Mouse (Mus musculus): ENCODE measurements around the gene Scrn1. TPM values are rescaled to one million over a fixed set of nuclear protein-coding genes. Genes with fewer than 3 reads are reported as not detected.

Gene Scrn1
- polyA plus RNA-seq, 1 experiment from 2014 or later = 104 TPM

DNA sequence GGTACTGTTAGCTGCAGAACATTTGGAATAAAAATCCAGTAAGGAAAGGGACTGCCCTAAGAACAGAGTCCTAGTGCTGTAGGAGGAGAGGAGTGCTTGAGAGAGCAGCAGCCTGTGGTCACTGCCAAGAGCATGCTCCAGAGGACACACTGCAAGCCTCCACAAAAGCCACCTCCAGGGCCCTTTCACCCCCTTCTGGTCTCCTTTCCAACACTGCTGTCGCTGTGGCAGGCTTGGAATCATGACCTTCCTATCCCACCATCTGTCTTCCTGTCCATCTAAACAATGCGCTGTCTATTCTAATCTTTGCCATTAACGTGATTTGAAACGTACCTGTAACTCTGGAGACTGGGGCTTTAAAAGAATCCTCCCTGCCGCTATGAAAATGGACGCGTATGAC is 7.8 kb downstream of the Scrn1 start:
- H3K36me3 ChIP-seq (ENCODE audit: control insufficient read depth, insufficient read depth, low read length) = no peaks in the 10 kb centered on the region
- H3K27me3 ChIP-seq (ENCODE audit: control insufficient read depth, insufficient read depth, low read length) = no peaks in the 10 kb centered on the region
- no peak overlapping the region for H3K9ac ChIP-seq (replicated peaks; ENCODE audit: low read length)
- H3K4me2 ChIP-seq (ENCODE audit: low read length) = no peak overlapping the region
- no peak overlapping the region for H3K4me3 ChIP-seq (replicated peaks; ENCODE audit: low read depth, low read length)
- 55% methylated on average over 7 of the region's 7 CpGs for WGBS
- H3K27ac ChIP-seq (replicated peaks; ENCODE audit: low read depth, low read length) = no peak overlapping the region
- ATAC-seq (ENCODE audit: low FRiP score, low TSS enrichment) (no peak), DNase-seq (no peak)
- no peaks in the 10 kb centered on the region for H3K9me3 ChIP-seq (ENCODE audit: control insufficient read depth, low read length)
- peaks cover 42% of the 10 kb centered on the region for H3K4me1 ChIP-seq (ENCODE audit: control insufficient read depth, insufficient read depth, low read length)

DNA sequence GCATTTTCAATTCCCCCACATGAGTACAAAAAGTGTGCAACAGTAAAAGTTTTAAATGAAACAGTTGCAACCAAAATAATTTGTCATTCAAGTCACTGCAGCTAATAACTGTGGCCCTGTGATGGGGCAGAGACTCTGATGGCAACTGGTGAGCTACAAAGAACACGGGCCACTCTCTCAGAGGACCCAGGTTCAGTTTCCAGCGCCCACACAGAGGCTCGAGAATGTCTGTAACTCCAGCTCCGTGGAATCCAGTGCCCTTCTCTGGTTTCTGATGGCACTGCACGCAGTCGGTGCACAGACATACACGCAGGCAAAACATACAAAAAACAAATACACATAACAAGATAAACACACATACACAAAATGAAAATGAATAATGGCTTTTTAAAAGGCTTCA is 8.6 kb downstream of the Scrn1 start:
- no peak for ATAC-seq (ENCODE audit: low FRiP score, low TSS enrichment)
- H3K27ac ChIP-seq (replicated peaks; ENCODE audit: low read depth, low read length) = no peak overlapping the region
- DNase-seq = no peak
- H3K36me3 ChIP-seq (ENCODE audit: control insufficient read depth, insufficient read depth, low read length) = no peaks in the 10 kb centered on the region
- H3K4me2 ChIP-seq (ENCODE audit: low read length) = no peak overlapping the region
- whole genome bisulfite sequencing = 98% methylated on average over 7 of the region's 7 CpGs
- H3K4me1 ChIP-seq (ENCODE audit: control insufficient read depth, insufficient read depth, low read length) = peaks cover 43% of the 10 kb centered on the region
- no peak overlapping the region for H3K9ac ChIP-seq (replicated peaks; ENCODE audit: low read length)
- H3K9me3 ChIP-seq (ENCODE audit: control insufficient read depth, low read length) = no peaks in the 10 kb centered on the region
- H3K27me3 ChIP-seq (ENCODE audit: control insufficient read depth, insufficient read depth, low read length) = no peaks in the 10 kb centered on the region
- H3K4me3 ChIP-seq (replicated peaks; ENCODE audit: low read depth, low read length) = no peak overlapping the region

DNA sequence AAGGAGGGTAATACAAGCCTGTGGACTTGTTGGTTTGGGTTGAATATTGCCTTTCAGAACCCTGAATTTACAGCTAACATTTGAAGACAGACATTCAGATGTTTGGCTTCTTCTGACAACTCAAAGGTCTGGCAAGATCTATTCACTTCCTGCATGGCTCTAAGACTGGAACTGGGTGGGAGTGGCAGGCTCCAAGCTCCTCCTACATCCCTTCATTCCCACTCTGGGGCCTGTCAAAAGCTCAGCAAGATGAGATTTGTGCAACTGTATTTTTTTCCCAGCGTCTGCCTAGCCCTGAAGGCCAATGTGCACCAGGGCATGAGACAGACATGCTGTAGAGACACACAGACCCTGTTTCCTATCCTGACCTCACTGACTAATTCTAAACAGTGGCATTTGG is 10.5 kb downstream of the Scrn1 start:
- DNase-seq = no peak
- Histone ChIP-seq H3K9me3 (ENCODE audit: control insufficient read depth, low read length) (no peaks in the 10 kb centered on the region), H3K27ac (replicated peaks; ENCODE audit: low read depth, low read length) (peak overlapping the region; percentile 70; the same call in 1 of the 2 replicates), H3K4me1 (ENCODE audit: control insufficient read depth, insufficient read depth, low read length) (peaks cover 48% of the 10 kb centered on the region), H3K4me3 (replicated peaks; ENCODE audit: low read depth, low read length) (no peak overlapping the region), H3K36me3 (ENCODE audit: control insufficient read depth, insufficient read depth, low read length) (no peaks in the 10 kb centered on the region), H3K27me3 (ENCODE audit: control insufficient read depth, insufficient read depth, low read length) (no peaks in the 10 kb centered on the region), H3K9ac (replicated peaks; ENCODE audit: low read length) (no peak overlapping the region), H3K4me2 (ENCODE audit: low read length) (no peak overlapping the region)
- WGBS = 41% methylated on average over 1 of the region's 1 CpGs
- no peak for ATAC-seq (ENCODE audit: low FRiP score, low TSS enrichment)

DNA sequence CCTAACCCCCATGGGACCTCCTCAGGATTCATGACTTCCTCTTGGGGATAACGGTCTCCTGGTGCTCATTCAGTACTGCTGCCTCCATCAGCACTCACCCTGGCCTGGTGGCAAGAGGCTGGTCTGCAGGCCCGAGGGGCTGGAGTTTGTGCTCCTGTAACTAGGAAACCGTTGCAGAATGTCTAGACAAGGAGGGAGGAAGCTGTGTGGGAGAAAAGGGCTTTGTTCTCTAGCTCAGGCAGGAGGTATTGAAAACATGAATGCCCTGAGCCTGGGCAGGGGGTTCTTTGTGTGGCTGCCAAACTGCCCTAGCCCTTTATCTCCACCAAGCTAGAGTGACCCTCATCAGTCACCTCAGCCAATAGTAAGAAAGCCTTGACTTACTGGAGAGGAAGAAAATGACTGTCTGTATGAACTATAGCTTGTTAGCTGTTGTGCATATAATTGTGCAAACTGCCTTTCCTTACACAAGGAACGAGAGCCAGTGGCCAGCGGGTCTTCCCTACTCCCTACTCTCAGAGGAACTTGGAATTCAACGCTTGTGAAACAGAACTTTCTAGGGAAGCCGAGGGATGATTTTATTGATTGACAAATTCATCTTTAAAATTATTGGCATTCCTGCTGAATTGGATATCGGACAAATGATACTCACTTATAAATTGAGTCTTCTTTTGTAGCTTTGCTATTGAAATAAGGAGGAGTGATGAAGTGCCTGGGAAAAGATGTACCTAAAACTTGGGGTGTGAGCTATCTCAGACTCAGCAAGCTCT is 11.8 kb downstream of the Scrn1 start:
- no peaks in the 10 kb centered on the region for H3K27me3 ChIP-seq (ENCODE audit: control insufficient read depth, insufficient read depth, low read length)
- H3K36me3 ChIP-seq (ENCODE audit: control insufficient read depth, insufficient read depth, low read length) = no peaks in the 10 kb centered on the region
- H3K4me1 ChIP-seq (ENCODE audit: control insufficient read depth, insufficient read depth, low read length) = peaks cover 50% of the 10 kb centered on the region
- ATAC-seq (ENCODE audit: low FRiP score, low TSS enrichment) (peak; percentile 73), DNase-seq (peak; percentile 81)
- H3K4me2 ChIP-seq (ENCODE audit: low read length) = no peak overlapping the region
- H3K9ac ChIP-seq (replicated peaks; ENCODE audit: low read length) = no peak overlapping the region
- H3K9me3 ChIP-seq (ENCODE audit: control insufficient read depth, low read length) = no peaks in the 10 kb centered on the region
- H3K27ac ChIP-seq (replicated peaks; ENCODE audit: low read depth, low read length) = peak overlapping the region; percentile 70
- WGBS = 5% methylated on average over 8 of the region's 8 CpGs
- H3K4me3 ChIP-seq (replicated peaks; ENCODE audit: low read depth, low read length) = no peak overlapping the region

DNA sequence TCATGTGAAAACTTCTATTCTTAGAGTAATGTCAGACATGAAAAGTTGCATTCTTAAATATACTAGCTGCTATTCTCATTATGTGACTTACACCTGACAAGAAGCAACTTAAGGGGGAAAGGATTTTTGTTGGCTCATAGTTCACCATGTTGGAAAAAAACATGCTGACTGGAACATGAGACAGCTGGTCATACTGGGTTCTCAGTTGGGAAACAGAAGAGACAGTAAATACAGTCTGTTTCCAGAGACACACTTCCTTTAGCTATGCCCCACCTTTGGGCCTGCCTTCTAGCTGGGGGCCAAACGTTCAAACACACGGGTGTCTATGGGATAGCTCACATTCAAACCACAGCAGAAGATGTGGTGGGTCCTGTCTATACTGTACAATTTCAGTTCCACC is 12.7 kb downstream of the Scrn1 start:
- 55% methylated on average over 2 of the region's 2 CpGs for WGBS
- Histone ChIP-seq H3K27me3 (ENCODE audit: control insufficient read depth, insufficient read depth, low read length) (no peaks in the 10 kb centered on the region), H3K36me3 (ENCODE audit: control insufficient read depth, insufficient read depth, low read length) (no peaks in the 10 kb centered on the region), H3K4me1 (ENCODE audit: control insufficient read depth, insufficient read depth, low read length) (peaks cover 59% of the 10 kb centered on the region), H3K4me3 (replicated peaks; ENCODE audit: low read depth, low read length) (no peak overlapping the region), H3K9me3 (ENCODE audit: control insufficient read depth, low read length) (no peaks in the 10 kb centered on the region), H3K9ac (replicated peaks; ENCODE audit: low read length) (no peak overlapping the region), H3K27ac (replicated peaks; ENCODE audit: low read depth, low read length) (peak overlapping the region; percentile 70), H3K4me2 (ENCODE audit: low read length) (no peak overlapping the region)
- DNase-seq (no peak), ATAC-seq (ENCODE audit: low FRiP score, low TSS enrichment) (no peak)

DNA sequence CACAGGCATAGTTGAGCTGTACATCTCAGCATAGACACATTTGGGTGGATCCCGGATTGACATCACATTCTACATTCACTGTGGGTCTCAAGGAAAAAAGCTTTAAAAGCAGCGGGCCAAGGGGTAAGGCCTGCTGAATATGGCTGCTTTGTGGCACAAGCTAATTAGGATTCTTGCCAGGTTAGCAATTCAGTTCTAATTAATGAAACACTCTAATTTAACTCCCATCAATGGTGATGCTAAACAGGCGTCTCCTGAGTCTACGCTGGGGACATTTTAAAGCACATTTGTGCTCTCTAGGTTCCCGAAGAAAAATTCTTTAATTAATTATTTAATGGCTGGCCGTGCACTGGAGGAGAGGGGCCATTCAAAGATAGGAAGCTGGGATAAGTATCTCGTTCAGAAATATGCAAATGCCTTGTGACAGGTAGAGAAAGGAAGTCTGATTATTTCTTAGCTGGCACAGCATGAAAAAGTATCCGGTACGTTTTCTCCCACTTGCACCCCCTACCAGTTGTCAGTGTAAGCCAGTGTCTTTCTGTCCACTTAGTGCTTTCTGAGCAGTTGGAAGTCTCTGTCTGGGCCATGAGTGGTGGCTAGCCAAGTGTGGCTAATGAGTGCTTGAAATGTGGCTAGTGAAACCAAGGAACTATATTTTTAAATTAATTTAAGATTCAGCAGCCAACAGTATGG is 13.4 kb downstream of the Scrn1 start:
- peaks cover 60% of the 10 kb centered on the region for H3K4me1 ChIP-seq (ENCODE audit: control insufficient read depth, insufficient read depth, low read length)

DNA sequence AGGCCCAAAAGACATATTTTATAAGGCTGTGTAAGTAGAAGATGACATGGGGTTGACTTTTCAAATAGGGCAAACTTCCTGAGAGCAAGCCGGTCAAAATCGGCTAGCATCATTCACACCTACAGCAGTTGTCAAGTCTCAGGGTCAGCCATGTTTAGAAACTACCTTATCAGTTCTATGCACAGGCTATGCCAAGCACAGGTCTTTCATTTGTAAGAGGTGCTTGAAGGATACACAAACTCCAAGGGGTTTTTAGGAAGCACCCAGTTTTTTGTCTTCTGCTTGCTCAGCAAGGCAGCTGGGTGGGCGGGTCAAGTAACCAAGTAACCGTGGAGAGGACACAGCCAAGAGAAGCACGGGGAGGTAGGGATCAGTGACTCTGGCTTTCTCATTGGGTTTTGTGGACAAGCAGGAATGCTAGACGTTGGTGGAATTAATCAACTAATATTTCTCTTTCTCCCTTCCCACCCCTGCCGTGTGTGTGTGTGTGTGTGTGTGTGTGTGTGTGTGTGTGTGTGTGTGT is 15.4 kb downstream of the Scrn1 start:
- H3K9me3 ChIP-seq (ENCODE audit: control insufficient read depth, low read length) = no peaks in the 10 kb centered on the region
- H3K4me2 ChIP-seq (ENCODE audit: low read length) = no peak overlapping the region
- H3K36me3 ChIP-seq (ENCODE audit: control insufficient read depth, insufficient read depth, low read length) = peaks cover 4% of the 10 kb centered on the region; the same call in 1 of the 2 replicates
- ATAC-seq (ENCODE audit: low FRiP score, low TSS enrichment) (no peak), DNase-seq (no peak)
- H3K27ac ChIP-seq (replicated peaks; ENCODE audit: low read depth, low read length) = no peak overlapping the region
- no peak overlapping the region for H3K9ac ChIP-seq (replicated peaks; ENCODE audit: low read length)
- H3K27me3 ChIP-seq (ENCODE audit: control insufficient read depth, insufficient read depth, low read length) = no peaks in the 10 kb centered on the region
- H3K4me1 ChIP-seq (ENCODE audit: control insufficient read depth, insufficient read depth, low read length) = peaks cover 59% of the 10 kb centered on the region
- no peak overlapping the region for H3K4me3 ChIP-seq (replicated peaks; ENCODE audit: low read depth, low read length)
- WGBS = 46% methylated on average over 7 of the region's 7 CpGs

More for the DNA sequence above, 13.4 kb downstream of the Scrn1 start:
- H3K27ac ChIP-seq (replicated peaks; ENCODE audit: low read depth, low read length) = peak overlapping the region; percentile 49
- H3K27me3 ChIP-seq (ENCODE audit: control insufficient read depth, insufficient read depth, low read length) = no peaks in the 10 kb centered on the region
- DNase-seq = peak; percentile 74
- H3K9ac ChIP-seq (replicated peaks; ENCODE audit: low read length) = no peak overlapping the region
- 13% methylated on average over 9 of the region's 9 CpGs for WGBS
- peak; percentile 75 for ATAC-seq (ENCODE audit: low FRiP score, low TSS enrichment)
- H3K4me2 ChIP-seq (ENCODE audit: low read length) = peak overlapping the region; percentile 16; the same call in 1 of the 2 replicates
- H3K36me3 ChIP-seq (ENCODE audit: control insufficient read depth, insufficient read depth, low read length) = no peaks in the 10 kb centered on the region
- no peak overlapping the region for H3K4me3 ChIP-seq (replicated peaks; ENCODE audit: low read depth, low read length)
- H3K9me3 ChIP-seq (ENCODE audit: control insufficient read depth, low read length) = no peaks in the 10 kb centered on the region

DNA sequence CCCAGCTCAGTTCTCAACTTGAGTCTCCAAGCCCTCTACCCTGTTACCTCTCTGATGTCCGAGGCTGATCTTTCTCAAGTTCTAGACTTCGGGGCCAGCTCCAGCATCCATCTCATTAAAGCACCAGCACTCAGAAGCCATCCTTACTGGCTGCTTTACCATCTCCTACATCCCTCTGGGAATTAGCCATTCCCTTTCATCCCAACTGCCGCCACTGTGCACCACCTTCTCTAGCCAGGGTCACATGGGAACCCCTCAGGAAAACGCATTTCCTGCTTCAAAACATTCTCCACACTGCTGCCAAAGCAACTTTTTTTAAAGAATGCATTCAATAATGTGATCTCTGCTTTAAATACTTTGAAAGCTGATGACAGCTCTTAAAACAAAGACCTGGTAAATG is 17.0 kb downstream of the Scrn1 start:
- Histone ChIP-seq H3K9ac (replicated peaks; ENCODE audit: low read length) (no peak overlapping the region), H3K27ac (replicated peaks; ENCODE audit: low read depth, low read length) (peak overlapping the region; percentile 49; the same call in 1 of the 2 replicates), H3K27me3 (ENCODE audit: control insufficient read depth, insufficient read depth, low read length) (no peaks in the 10 kb centered on the region), H3K4me3 (replicated peaks; ENCODE audit: low read depth, low read length) (no peak overlapping the region), H3K36me3 (ENCODE audit: control insufficient read depth, insufficient read depth, low read length) (peaks cover 7% of the 10 kb centered on the region; the same call in 1 of the 2 replicates), H3K4me1 (ENCODE audit: control insufficient read depth, insufficient read depth, low read length) (peaks cover 43% of the 10 kb centered on the region), H3K9me3 (ENCODE audit: control insufficient read depth, low read length) (no peaks in the 10 kb centered on the region), H3K4me2 (ENCODE audit: low read length) (no peak overlapping the region)
- WGBS = 66% methylated on average over 4 of the region's 4 CpGs
- no peak for ATAC-seq (ENCODE audit: low FRiP score, low TSS enrichment)
- DNase-seq = no peak

Measured in midbrain, embryonic 14.5 days (tissue).